Mouse (Mus musculus) forebrain, embryonic 15.5 days (tissue): ENCODE measurements around the gene Jagn1. TPM values are rescaled to one million over a fixed set of nuclear protein-coding genes. Genes with fewer than 3 reads are reported as not detected.

Source experiments
- ATAC-seq: fragments of 200-750 bp; cut with Nextera tagmentation; replicated peaks from 2 replicates; pipeline ENCODE4 v1.8.0; 2017; ENCODE audit warnings: mild to moderate bottlenecking, moderate TSS enrichment, moderate library complexity
- H3K27ac ChIP-seq: fragments of 300-500 bp; sonication (generic); replicated peaks from 2 replicates; pipeline ENCODE4 v1.5.1; 2015; ENCODE audit warnings: mild to moderate bottlenecking, inconsistent platforms
- H3K27me3 ChIP-seq: fragments of 300-500 bp; sonication (generic); 2 replicates; pipeline ENCODE4 v1.6.1; 2015; ENCODE audit warnings: inconsistent platforms
- H3K36me3 ChIP-seq: fragments of 300-500 bp; sonication (generic); 2 replicates; pipeline ENCODE4 v1.6.1; 2015; ENCODE audit warnings: mild to moderate bottlenecking, inconsistent platforms
- H3K4me1 ChIP-seq: fragments of 300-500 bp; sonication (generic); 2 replicates; pipeline ENCODE4 v1.6.1; 2015; ENCODE audit warnings: inconsistent platforms
- H3K4me2 ChIP-seq: fragments of 300-500 bp; sonication (generic); replicated peaks from 2 replicates; pipeline ENCODE4 v1.6.1; 2015; ENCODE audit warnings: mild to moderate bottlenecking, inconsistent platforms
- H3K4me3 ChIP-seq: fragments of 300-500 bp; sonication (generic); 2 replicates; pipeline ENCODE4 v1.5.1; 2015; ENCODE audit warnings: mild to moderate bottlenecking, inconsistent platforms
- H3K9ac ChIP-seq: fragments of 300-500 bp; sonication (generic); replicated peaks from 2 replicates; pipeline ENCODE4 v1.6.1; 2015; ENCODE audit warnings: mild to moderate bottlenecking, inconsistent platforms
- H3K9me3 ChIP-seq: fragments of 300-500 bp; sonication (generic); 2 replicates; pipeline ENCODE4 v1.6.1; 2016; ENCODE audit warnings: inconsistent platforms
- WGBS: fragments of 180-500 bp; shearing (Covaris S2); methylation state at CpG from one replicate; pipeline ENCODE4 v1.1.7; 2015; ENCODE audit warnings: mixed read lengths; 5-methylcytosine and 5-hydroxymethylcytosine counted together
- polyA plus RNA-seq: library from polyadenylated mRNA; unstranded; fragments of >200 nt; fragmentation: Nextera tagmentation; extraction: Ambion mirVana; gene quantifications from 2 replicates; pipeline ENCODE4 v1.2.1, GENCODE M21; 2015

Gene Jagn1
- polyA plus RNA-seq = 89.2 and 93.1 TPM in 2 replicates

- H3K9me3 ChIP-seq = no peaks in the 10 kb centered on the region
- under 1% methylated on average over 45 of the region's 45 CpGs for WGBS
- H3K27ac ChIP-seq = peak within 1 kb of the TSS; percentile 75
- H3K36me3 ChIP-seq = peaks cover 10% of the 10 kb centered on the region
- H3K4me2 ChIP-seq = peak within 1 kb of the TSS; percentile 81
- H3K4me1 ChIP-seq = peaks cover 19% of the 10 kb centered on the region
- H3K4me3 ChIP-seq = peak within 1 kb of the TSS; percentile 93
- ATAC-seq = peak; percentile 97
- H3K9ac ChIP-seq = peak within 1 kb of the TSS; percentile 81
- no peaks in the 10 kb centered on the region for H3K27me3 ChIP-seq
These were observed at the start of gene Jagn1 for GRCm38 (mm10) chr6:113442442-113443090. Gene Jagn1, plus strand, starts transcription at chr6:113442569.

- Histone ChIP-seq H3K4me2 (no peak overlapping the region), H3K27me3 (no peaks in the 10 kb centered on the region), H3K9ac (no peak overlapping the region), H3K36me3 (peaks cover 22% of the 10 kb centered on the region), H3K9me3 (no peaks in the 10 kb centered on the region), H3K27ac (no peak overlapping the region), H3K4me1 (peaks cover 14% of the 10 kb centered on the region), H3K4me3 (no peak overlapping the region)
- no peak for ATAC-seq
- 94% methylated on average over 6 of the region's 6 CpGs for WGBS
These were observed 48.4 kb upstream of the Jagn1 start for GRCm38 (mm10) chr6:113393951-113394350.

DNA sequence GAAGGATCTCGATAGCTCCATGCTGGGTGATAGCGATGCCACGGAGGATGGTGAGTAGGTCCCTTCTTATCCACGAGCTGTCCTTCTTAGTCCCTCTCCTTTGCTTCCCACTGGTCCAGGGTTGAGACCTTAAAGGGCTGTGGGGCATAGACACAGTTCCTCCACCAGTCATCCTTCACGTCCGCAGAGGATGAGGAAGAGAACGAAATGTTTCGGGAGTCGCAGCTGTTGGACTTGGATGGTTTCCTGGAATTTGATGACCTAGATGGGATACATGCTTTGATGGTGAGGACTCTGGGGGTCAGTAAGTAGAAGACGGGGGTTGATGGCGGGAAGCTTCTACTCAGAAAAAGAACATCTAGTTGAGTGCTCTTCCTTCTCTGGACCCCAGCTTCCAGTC is 47.6 kb upstream of the Jagn1 start:
- Histone ChIP-seq H3K9ac (no peak overlapping the region), H3K9me3 (no peaks in the 10 kb centered on the region), H3K4me3 (no peak overlapping the region), H3K27ac (no peak overlapping the region), H3K4me1 (peaks cover 14% of the 10 kb centered on the region), H3K27me3 (no peaks in the 10 kb centered on the region), H3K36me3 (peaks cover 13% of the 10 kb centered on the region), H3K4me2 (no peak overlapping the region)
- WGBS = 92% methylated on average over 11 of the region's 11 CpGs
- ATAC-seq = no peak

GRCm38 (mm10) chr6:113395501-113395900 is 46.9 kb upstream of the Jagn1 start:
- Histone ChIP-seq H3K9ac (no peak overlapping the region), H3K9me3 (no peaks in the 10 kb centered on the region), H3K27me3 (no peaks in the 10 kb centered on the region), H3K4me2 (no peak overlapping the region), H3K4me1 (peaks cover 14% of the 10 kb centered on the region), H3K4me3 (no peak overlapping the region), H3K27ac (no peak overlapping the region), H3K36me3 (peaks cover 7% of the 10 kb centered on the region)
- 92% methylated on average over 6 of the region's 6 CpGs for WGBS
- ATAC-seq = no peak

GRCm38 (mm10) chr6:113396270-113397030 is 45.9 kb upstream of the Jagn1 start:
- H3K36me3 ChIP-seq = peaks cover 5% of the 10 kb centered on the region
- no peak overlapping the region for H3K9ac ChIP-seq
- ATAC-seq = no peak
- H3K27ac ChIP-seq = no peak overlapping the region
- 88% methylated on average over 10 of the region's 10 CpGs for WGBS
- H3K4me2 ChIP-seq = no peak overlapping the region
- H3K4me3 ChIP-seq = no peak overlapping the region
- H3K27me3 ChIP-seq = no peaks in the 10 kb centered on the region
- H3K9me3 ChIP-seq = no peaks in the 10 kb centered on the region
- H3K4me1 ChIP-seq = peaks cover 14% of the 10 kb centered on the region

GRCm38 (mm10) chr6:113402094-113402493 is 40.3 kb upstream of the Jagn1 start:
- ATAC-seq = no peak
- H3K36me3 ChIP-seq = no peaks in the 10 kb centered on the region

GRCm38 (mm10) chr6:113404649-113405448 is 37.5 kb upstream of the Jagn1 start:
- H3K9ac ChIP-seq = no peak overlapping the region
- no peaks in the 10 kb centered on the region for H3K27me3 ChIP-seq
- 78% methylated on average over 12 of the region's 12 CpGs for WGBS
- no peaks in the 10 kb centered on the region for H3K4me1 ChIP-seq
- H3K9me3 ChIP-seq = no peaks in the 10 kb centered on the region
- no peak for ATAC-seq
- peaks cover 7% of the 10 kb centered on the region; the same call in 1 of the 2 replicates for H3K36me3 ChIP-seq
- no peak overlapping the region for H3K4me3 ChIP-seq
- no peak overlapping the region for H3K27ac ChIP-seq
- no peak overlapping the region for H3K4me2 ChIP-seq

More at GRCm38 (mm10) chr6:113402094-113402493, 40.3 kb upstream of the Jagn1 start:
- 92% methylated on average over 13 of the region's 13 CpGs for WGBS
- Histone ChIP-seq H3K4me1 (no peaks in the 10 kb centered on the region), H3K4me2 (no peak overlapping the region), H3K9me3 (no peaks in the 10 kb centered on the region), H3K27me3 (no peaks in the 10 kb centered on the region), H3K9ac (no peak overlapping the region), H3K4me3 (no peak overlapping the region), H3K27ac (no peak overlapping the region)

DNA sequence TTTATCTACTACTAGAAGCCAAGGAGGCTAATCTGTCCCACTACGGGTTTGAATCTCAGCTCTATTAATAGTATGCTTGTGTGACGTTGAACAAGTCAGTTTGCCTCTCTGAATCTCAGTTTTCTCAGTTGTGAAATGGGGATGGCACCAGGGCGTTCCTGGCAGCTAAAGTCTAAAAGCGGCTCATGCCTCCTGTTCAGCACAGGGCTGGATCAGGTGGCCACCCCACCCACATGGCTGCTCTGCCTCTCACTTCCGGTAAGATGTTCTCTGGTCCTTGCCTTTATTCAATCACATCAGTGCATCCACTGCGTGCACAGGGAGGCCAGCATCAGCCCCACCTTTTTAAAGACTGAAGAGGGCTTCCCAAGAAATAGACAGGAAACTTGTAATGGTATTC is 36.9 kb upstream of the Jagn1 start:
- Histone ChIP-seq H3K36me3 (peaks cover 7% of the 10 kb centered on the region; the same call in 1 of the 2 replicates), H3K4me2 (no peak overlapping the region), H3K9me3 (no peaks in the 10 kb centered on the region), H3K4me3 (no peak overlapping the region), H3K27me3 (no peaks in the 10 kb centered on the region), H3K4me1 (no peaks in the 10 kb centered on the region), H3K27ac (no peak overlapping the region), H3K9ac (no peak overlapping the region)
- ATAC-seq = no peak
- WGBS = 89% methylated on average over 6 of the region's 6 CpGs

DNA sequence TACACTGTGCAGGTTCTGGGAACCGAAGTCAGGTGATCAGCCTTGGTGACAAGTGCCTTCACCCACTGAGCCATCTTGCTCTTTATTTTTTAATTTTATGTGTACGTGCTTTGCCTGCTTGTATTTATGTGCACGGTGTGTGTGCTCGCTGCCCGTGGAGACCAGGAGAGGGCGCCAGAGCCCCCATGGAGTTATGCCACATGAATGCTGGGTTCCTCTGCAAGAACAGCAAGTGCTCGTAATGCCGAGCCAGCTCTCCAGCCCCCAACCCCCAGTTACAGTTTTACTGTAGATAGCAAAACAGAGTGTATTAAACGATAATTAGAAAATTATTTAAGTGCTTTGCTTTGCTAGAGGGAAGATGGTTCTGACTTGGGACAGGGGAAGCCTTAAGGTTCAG is 35.7 kb upstream of the Jagn1 start:
- no peak overlapping the region for H3K4me3 ChIP-seq
- no peak overlapping the region for H3K4me2 ChIP-seq
- H3K4me1 ChIP-seq = no peaks in the 10 kb centered on the region
- H3K36me3 ChIP-seq = peaks cover 7% of the 10 kb centered on the region; the same call in 1 of the 2 replicates
- ATAC-seq = no peak
- no peak overlapping the region for H3K9ac ChIP-seq
- no peaks in the 10 kb centered on the region for H3K9me3 ChIP-seq
- no peak overlapping the region for H3K27ac ChIP-seq
- H3K27me3 ChIP-seq = no peaks in the 10 kb centered on the region
- WGBS = 81% methylated on average over 9 of the region's 9 CpGs

DNA sequence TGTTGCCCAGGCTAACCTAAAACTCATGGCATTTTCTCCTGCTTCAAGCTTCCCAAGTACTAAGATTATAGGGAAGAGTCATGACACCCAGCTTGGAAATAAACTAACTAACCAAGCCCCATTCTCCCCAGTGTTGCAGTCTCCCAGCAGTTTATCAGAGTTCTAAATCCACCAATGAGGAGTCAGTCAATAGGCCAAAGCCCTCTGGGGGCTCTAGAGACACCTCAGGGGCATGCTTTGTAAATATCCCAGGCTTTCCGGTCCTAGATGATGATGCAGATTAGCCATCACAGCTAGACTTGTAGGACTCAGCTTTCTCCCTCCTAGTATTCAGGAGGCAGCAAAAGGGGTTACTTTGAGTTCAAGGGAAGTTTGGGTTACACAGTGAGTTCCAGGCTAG is 32.4 kb upstream of the Jagn1 start:
- ATAC-seq = no peak
- WGBS = 73% methylated on average over 1 of the region's 1 CpGs
- no peak overlapping the region for H3K4me3 ChIP-seq
- H3K36me3 ChIP-seq = peaks cover 7% of the 10 kb centered on the region
- H3K9ac ChIP-seq = no peak overlapping the region
- H3K27ac ChIP-seq = no peak overlapping the region
- H3K27me3 ChIP-seq = no peaks in the 10 kb centered on the region
- no peaks in the 10 kb centered on the region for H3K9me3 ChIP-seq
- no peaks in the 10 kb centered on the region for H3K4me1 ChIP-seq
- H3K4me2 ChIP-seq = no peak overlapping the region

DNA sequence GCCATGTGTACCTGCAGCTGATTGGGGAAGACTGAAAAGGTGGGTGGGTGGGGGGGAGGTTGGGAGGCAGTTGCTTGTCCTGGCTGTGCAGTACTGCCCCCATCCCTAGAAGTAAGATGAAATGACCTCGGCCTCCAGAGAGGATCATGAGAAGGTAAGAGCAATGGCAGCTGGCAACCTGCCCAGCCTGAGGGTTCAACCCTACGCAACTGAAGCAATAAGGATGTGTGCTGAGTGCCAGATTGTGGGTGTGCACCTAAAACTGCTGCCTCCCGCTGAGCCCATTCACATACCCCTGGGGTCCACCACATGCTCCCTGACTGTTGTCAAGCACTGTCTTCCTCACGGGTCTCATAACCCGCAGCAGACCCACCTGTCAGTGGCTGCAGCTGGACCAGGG is 26.0 kb upstream of the Jagn1 start:
- no peak overlapping the region for H3K9ac ChIP-seq
- 77% methylated on average over 5 of the region's 5 CpGs for WGBS
- H3K4me1 ChIP-seq = peaks cover 16% of the 10 kb centered on the region
- H3K4me3 ChIP-seq = no peak overlapping the region
- no peak for ATAC-seq
- no peaks in the 10 kb centered on the region; the same call in 1 of the 2 replicates for H3K36me3 ChIP-seq
- no peak overlapping the region for H3K4me2 ChIP-seq
- no peaks in the 10 kb centered on the region for H3K9me3 ChIP-seq
- no peaks in the 10 kb centered on the region for H3K27me3 ChIP-seq
- no peak overlapping the region for H3K27ac ChIP-seq
